Mouse (Mus musculus) lung, postnatal 0 days (tissue): ENCODE measurements around the gene Nfe2l2.

ENCODE experiments used
- CTCF ChIP-seq: IDR thresholded peaks from 2 replicates; pipeline ENCODE4 v1.5.1; 2016; ENCODE audit warnings: antibody characterized with exemption, mild to moderate bottlenecking
- EP300 ChIP-seq: IDR thresholded peaks from 2 replicates; pipeline ENCODE4 v1.6.1; 2016; ENCODE audit warnings: antibody characterized with exemption, mild to moderate bottlenecking, control low read depth

- TF ChIP-seq CTCF (no peak), EP300 (no peak)
Measured at GRCm38 (mm10) chr2:75660255-75660948, 44.0 kb downstream of the Nfe2l2 start.
